Mouse (Mus musculus) bone marrow macrophage, adult 2 months (primary cell): ENCODE data around the gene AY074887. TPM values are rescaled to one million over a fixed set of nuclear protein-coding genes. Genes with fewer than 3 reads are reported as not detected.

Experiments used
- H3K27ac ChIP-seq: 2 replicates; pipeline ENCODE4 v1.5.1; 2012; ENCODE audit warnings: low read depth, low read length; ENCODE audit not compliant: insufficient read depth
- H3K4me1 ChIP-seq: 2 replicates; pipeline ENCODE4 v1.6.1; 2012; ENCODE audit warnings: low read length; ENCODE audit not compliant: control insufficient read depth, insufficient read depth
- H3K4me3 ChIP-seq: 2 replicates; pipeline ENCODE4 v1.5.1; 2012; ENCODE audit warnings: mild to moderate bottlenecking, low read length, moderate library complexity; ENCODE audit not compliant: insufficient read depth
- CTCF ChIP-seq: IDR thresholded peaks from 2 replicates; pipeline ENCODE4 v1.5.1; 2012; ENCODE audit warnings: low read depth, mild to moderate bottlenecking, low read length, moderate library complexity
- POLR2A ChIP-seq: IDR thresholded peaks from 2 replicates; pipeline ENCODE4 v1.6.1; 2012; ENCODE audit warnings: mild to moderate bottlenecking, low read depth, low read length, borderline replicate concordance
- polyA plus RNA-seq: library from polyadenylated mRNA; stranded (reverse); fragments of >200 nt; gene quantifications from 2 replicates; pipeline ENCODE4 v1.2.4, GENCODE M21; 2012; ENCODE audit not compliant: missing spikeins, insufficient read depth, insufficient read length

Gene AY074887
- polyA plus RNA-seq, 1 experiment = 1.2 TPM

GRCm38 (mm10) chr9:54918191-54918590 is 32.6 kb downstream of the AY074887 start:
- Histone ChIP-seq H3K4me3 (no peak overlapping the region), H3K4me1 (no peaks in the 10 kb centered on the region), H3K27ac (no peak overlapping the region)
- TF ChIP-seq POLR2A = no peak
- TF ChIP-seq CTCF = no peak

- Histone ChIP-seq H3K4me1 (no peaks in the 10 kb centered on the region), H3K27ac (no peak within 1 kb of the TSS)
- TF ChIP-seq CTCF = no peak
- TF ChIP-seq POLR2A = no peak
These were observed 33.7 kb downstream of the AY074887 start, which contains the start of gene Hykk for GRCm38 (mm10) chr9:54917010-54917677. TSS of gene Hykk (plus strand) at chr9:54917283.

GRCm38 (mm10) chr9:54916401-54916800 is 34.4 kb downstream of the AY074887 start:
- H3K27ac ChIP-seq = no peak overlapping the region
- no peaks in the 10 kb centered on the region for H3K4me1 ChIP-seq
- H3K4me3 ChIP-seq = peak overlapping the region; percentile 53; the same call in 1 of the 2 replicates
- no peak for TF ChIP-seq CTCF
- TF ChIP-seq POLR2A = no peak

More at GRCm38 (mm10) chr9:54917010-54917677, 33.7 kb downstream of the AY074887 start, which contains the start of gene Hykk:
- H3K4me3 ChIP-seq = peak within 1 kb of the TSS; percentile 53

GRCm38 (mm10) chr9:54915576-54915975 is 35.2 kb downstream of the AY074887 start:
- Histone ChIP-seq H3K4me3 (no peak overlapping the region), H3K4me1 (no peaks in the 10 kb centered on the region), H3K27ac (no peak overlapping the region)
- no peak for TF ChIP-seq POLR2A
- TF ChIP-seq CTCF = no peak

GRCm38 (mm10) chr9:54909446-54909845 is 41.4 kb downstream of the AY074887 start:
- TF ChIP-seq POLR2A (no peak), CTCF (no peak)
- Histone ChIP-seq H3K4me3 (no peak overlapping the region), H3K27ac (no peak overlapping the region), H3K4me1 (no peaks in the 10 kb centered on the region)

Other genes with a start within 250 kb of the AY074887 start
- 32.7 and 39.9 TPM in 2 replicates for gene Wdr61, start 216.5 kb downstream of the AY074887 start, polyA plus RNA-seq
- gene Crabp1, start 186.2 kb downstream of the AY074887 start, polyA plus RNA-seq = not detected in 2 replicates
- 33.2 and 36.4 TPM in 2 replicates for gene Ireb2, start 87.2 kb downstream of the AY074887 start, polyA plus RNA-seq
- 0.47 and 0.78 TPM in 2 replicates for gene Hykk, start 33.7 kb downstream of the AY074887 start, polyA plus RNA-seq
- 159 and 175 TPM in 2 replicates for gene Psma4, start 208 bp downstream of the AY074887 start, polyA plus RNA-seq
- gene Chrna5, start 29.9 kb upstream of the AY074887 start, polyA plus RNA-seq = not detected in 2 replicates
- gene Chrna3, start 75.6 kb upstream of the AY074887 start, polyA plus RNA-seq = not detected in 2 replicates
- gene Chrnb4, start 97.8 kb upstream of the AY074887 start, polyA plus RNA-seq = not detected in 2 replicates
- gene Ube2q2, start 197.9 kb upstream of the AY074887 start, polyA plus RNA-seq = 54.6 and 56.9 TPM in 2 replicates